12 mouse cellular contexts compared by ENCODE assay signal in genomic region chr10:128503532-128503931, GRCm38 (mm10).
"Had no signal": no experiment of that assay in that cellular context is flagged by ENCODE, and none has a peak within 500 bp of the region (broad histone marks: within the 10 kb centered on the region; RNA-seq: fewer than 3 reads in every experiment).

No protein-coding gene starts in this region.

- ATAC-seq: intestine, embryonic 16.5 days had no signal

- H3K36me3 ChIP-seq: kidney, embryonic 15.5 days; midbrain, embryonic 12.5 days; neural tube, embryonic 15.5 days; stomach, embryonic 15.5 days had no signal

- H3K27ac ChIP-seq: kidney, embryonic 15.5 days; limb, embryonic 13.5 days; liver, embryonic 14.5 days; midbrain, embryonic 12.5 days; neural tube, embryonic 15.5 days; stomach, embryonic 15.5 days had no signal

- H3K4me3 ChIP-seq: kidney, embryonic 15.5 days; limb, embryonic 13.5 days; midbrain, embryonic 12.5 days; neural tube, embryonic 15.5 days; stomach, embryonic 15.5 days had no signal

- H3K4me2 ChIP-seq: kidney, embryonic 15.5 days; limb, embryonic 13.5 days; lung, embryonic 14.5 days; midbrain, embryonic 12.5 days; neural tube, embryonic 15.5 days; stomach, embryonic 15.5 days had no signal

- H3K9me3 ChIP-seq: kidney, embryonic 15.5 days; neural tube, embryonic 15.5 days; stomach, embryonic 15.5 days had no signal

- H3K27me3 ChIP-seq: kidney, embryonic 15.5 days; limb, embryonic 13.5 days; midbrain, embryonic 12.5 days; neural tube, embryonic 15.5 days; stomach, embryonic 15.5 days had no signal

- DNase-seq: kidney, adult 2 months; kidney, postnatal 14 days; lung, embryonic 14.5 days; lung, postnatal 10 days; thymus, postnatal 36 days had no signal

- H3K9ac ChIP-seq: kidney, embryonic 15.5 days; limb, embryonic 13.5 days; liver, embryonic 14.5 days; lung, embryonic 14.5 days; midbrain, embryonic 12.5 days; neural tube, embryonic 15.5 days; stomach, embryonic 15.5 days had no signal
